In the genomic region with DNA sequence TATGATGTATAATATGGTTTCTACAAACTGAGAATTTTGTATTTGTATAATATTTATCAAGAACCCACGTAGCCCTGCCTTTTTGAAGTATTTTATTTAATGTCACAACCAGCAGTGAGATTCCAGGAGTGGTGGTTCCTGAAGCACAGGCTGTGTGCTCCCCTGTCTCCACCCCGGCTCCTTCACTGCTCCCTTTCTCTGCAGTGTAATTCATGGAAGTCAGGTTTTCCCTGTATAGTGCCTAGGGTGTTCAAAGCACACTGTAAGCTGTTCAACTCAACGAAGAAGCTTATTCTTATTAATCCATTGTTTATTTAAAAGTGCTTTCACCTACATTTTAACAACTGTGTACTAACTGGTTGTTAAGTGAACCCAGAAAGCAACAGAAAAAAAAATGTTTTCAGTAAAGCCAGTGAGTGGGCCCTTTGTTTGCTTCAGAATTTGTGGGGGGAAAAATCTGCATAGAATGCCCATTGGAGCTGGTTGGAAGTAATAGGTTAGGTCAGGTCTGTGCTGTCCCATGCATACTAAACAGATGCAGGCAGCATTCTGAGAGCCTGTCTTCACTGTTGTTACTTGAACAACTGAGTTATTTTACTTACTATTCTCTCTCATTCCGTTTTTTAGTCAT, we compare ENCODE assay signal across 15 mouse cellular contexts. TPM values are rescaled to one million over a fixed set of nuclear protein-coding genes. Genes with fewer than 3 reads are reported as not detected.
A peak's percentile ranks its signal among the peaks of the same experiment; 100 is the strongest.
DNase-seq lines count a peak whose midpoint lies in the region; ATAC-seq and TF ChIP-seq lines count a peak whose summit lies in the region.
"Had no signal": no experiment of that assay in that cellular context is flagged by ENCODE, and none has a peak within 500 bp of the region (broad histone marks: within the 10 kb centered on the region; RNA-seq: fewer than 3 reads in every experiment).

No protein-coding gene starts in this region.

- H3K9ac ChIP-seq in forebrain, embryonic 11.5 days (ENCODE audit: low read length), result no peak overlapping the region
- H3K9ac ChIP-seq in forebrain, embryonic 16.5 days (replicated peaks; ENCODE audit: low read depth, low read length), result no peak overlapping the region
- no peak overlapping the region for H3K9ac ChIP-seq in hindbrain, postnatal 0 days (replicated peaks; ENCODE audit: low read length)
- no peak overlapping the region for H3K9ac ChIP-seq in midbrain, postnatal 0 days (replicated peaks; ENCODE audit: low read length, poor library complexity, severe bottlenecking)
- H3K9ac ChIP-seq: limb, embryonic 15.5 days; lung, embryonic 14.5 days; stomach, embryonic 15.5 days had no signal

- ATAC-seq in forebrain, embryonic 11.5 days (replicated peaks; ENCODE audit: low FRiP score), result peak; percentile 84
- ATAC-seq in forebrain, embryonic 16.5 days, result peak; percentile 52
- ATAC-seq in hindbrain, postnatal 0 days, result peak; percentile 60; the same call in 1 of the 2 replicates
- peak; percentile 44; the same call in 1 of the 2 replicates for ATAC-seq in midbrain, postnatal 0 days (ENCODE audit: low FRiP score)
- ATAC-seq: inflammation-experienced regulatory T-cells, adult 6 months had no signal

- H3K4me3 ChIP-seq in forebrain, embryonic 11.5 days (ENCODE audit: low read depth, low read length), result no peak overlapping the region
- H3K4me3 ChIP-seq in forebrain, embryonic 16.5 days (replicated peaks; ENCODE audit: low read length), result no peak overlapping the region
- no peak overlapping the region for H3K4me3 ChIP-seq in hindbrain, postnatal 0 days (ENCODE audit: low read length)
- peak overlapping the region; percentile 2; the same call in 1 of the 2 replicates for H3K4me3 ChIP-seq in midbrain, postnatal 0 days (ENCODE audit: low read depth, low read length)
- H3K4me3 ChIP-seq: heart, adult 2 months; limb, embryonic 15.5 days; stomach, embryonic 15.5 days had no signal

- no peaks in the 10 kb centered on the region for H3K27me3 ChIP-seq in forebrain, embryonic 11.5 days (ENCODE audit: control insufficient read depth, insufficient read depth, low read length)
- H3K27me3 ChIP-seq in forebrain, embryonic 16.5 days (replicated peaks; ENCODE audit: control insufficient read depth, insufficient read depth, low read length), result no peaks in the 10 kb centered on the region
- no peaks in the 10 kb centered on the region for H3K27me3 ChIP-seq in hindbrain, postnatal 0 days (ENCODE audit: insufficient read depth, low read length)
- H3K27me3 ChIP-seq in midbrain, postnatal 0 days (ENCODE audit: insufficient read depth, low read length), result no peaks in the 10 kb centered on the region
- H3K27me3 ChIP-seq: limb, embryonic 15.5 days; stomach, embryonic 15.5 days had no signal

- H3K27ac ChIP-seq in forebrain, embryonic 11.5 days (ENCODE audit: low read depth, low read length), result peak overlapping the region; percentile 55; the same call in 1 of the 2 replicates
- H3K27ac ChIP-seq in forebrain, embryonic 16.5 days (ENCODE audit: low read length), result no peak overlapping the region
- H3K27ac ChIP-seq in hindbrain, postnatal 0 days, result peak overlapping the region; percentile 18; the same call in 1 of the 2 replicates
- peak overlapping the region; percentile 63; the same call in 1 of the 2 replicates for H3K27ac ChIP-seq in midbrain, postnatal 0 days (ENCODE audit: low read depth, low read length)
- H3K27ac ChIP-seq: heart, adult 2 months; limb, embryonic 15.5 days; stomach, embryonic 15.5 days had no signal

- no peaks in the 10 kb centered on the region for H3K9me3 ChIP-seq in forebrain, embryonic 11.5 days (ENCODE audit: control insufficient read depth, low read length)
- H3K9me3 ChIP-seq in forebrain, embryonic 16.5 days (ENCODE audit: control insufficient read depth, low read length), result no peaks in the 10 kb centered on the region
- H3K9me3 ChIP-seq in hindbrain, postnatal 0 days (ENCODE audit: low read length), result no peaks in the 10 kb centered on the region
- no peaks in the 10 kb centered on the region for H3K9me3 ChIP-seq in midbrain, postnatal 0 days (ENCODE audit: low read length)
- H3K9me3 ChIP-seq: G1E; limb, embryonic 15.5 days; stomach, embryonic 15.5 days had no signal

- no peaks in the 10 kb centered on the region for H3K36me3 ChIP-seq in forebrain, embryonic 11.5 days (ENCODE audit: control insufficient read depth, insufficient read depth, low read length)
- H3K36me3 ChIP-seq in forebrain, embryonic 16.5 days (ENCODE audit: control insufficient read depth, insufficient read depth), result no peaks in the 10 kb centered on the region
- H3K36me3 ChIP-seq in hindbrain, postnatal 0 days (ENCODE audit: insufficient read depth, low read length), result 0 out of 2 replicates have a peak, but pooled peaks cover 3% of the 10 kb centered on the region
- no peaks in the 10 kb centered on the region for H3K36me3 ChIP-seq in midbrain, postnatal 0 days (ENCODE audit: insufficient read depth, low read length)
- H3K36me3 ChIP-seq: stomach, embryonic 15.5 days had no signal

- no peak for TF ChIP-seq CTCF in hindbrain, postnatal 0 days (IDR thresholded peaks at IDR 0.05; ENCODE audit: low read depth)
- TF ChIP-seq CTCF in midbrain, postnatal 0 days (IDR thresholded peaks at IDR 0.05), result no peak

- no peak for DNase-seq in forebrain, embryonic 11.5 days (ENCODE audit: low spot score)
- DNase-seq in hindbrain, postnatal 0 days (ENCODE audit: low spot score), result no peak
- no peak for DNase-seq in midbrain, postnatal 0 days (ENCODE audit: low spot score)
- no peak for DNase-seq in heart, adult 11 months
- DNase-seq in ovary, postnatal 36 days (ENCODE audit: low spot score), result no peak
- no peak for DNase-seq in spleen, postnatal 14 days (ENCODE audit: low spot score in 2 of 2)
- DNase-seq: adrenal gland, adult 2 months; cerebellum, adult 2 months; heart, adult 2 months; lung, embryonic 14.5 days had no signal

- H3K4me1 ChIP-seq in forebrain, embryonic 11.5 days (replicated peaks; ENCODE audit: control insufficient read depth, insufficient read depth, low read length), result 0 out of 2 replicates have a peak, but pooled peaks cover 2% of the 10 kb centered on the region
- peaks cover 6% of the 10 kb centered on the region for H3K4me1 ChIP-seq in forebrain, embryonic 16.5 days (replicated peaks; ENCODE audit: control insufficient read depth, insufficient read depth, low read length)
- H3K4me1 ChIP-seq in hindbrain, postnatal 0 days (ENCODE audit: insufficient read depth, low read length), result no peaks in the 10 kb centered on the region
- H3K4me1 ChIP-seq in midbrain, postnatal 0 days (ENCODE audit: insufficient read depth, low read length), result no peaks in the 10 kb centered on the region; the same call in 1 of the 2 replicates
- H3K4me1 ChIP-seq: limb, embryonic 15.5 days; stomach, embryonic 15.5 days had no signal

- WGBS in forebrain, embryonic 11.5 days, result 67% methylated on average over 4 of the region's 4 CpGs
- 54% methylated on average over 4 of the region's 4 CpGs for WGBS in forebrain, embryonic 16.5 days
- 53% methylated on average over 4 of the region's 4 CpGs for WGBS in hindbrain, postnatal 0 days
- WGBS in midbrain, postnatal 0 days, result 46% methylated on average over 4 of the region's 4 CpGs

- H3K4me2 ChIP-seq in forebrain, embryonic 11.5 days (ENCODE audit: low read depth, low read length, severe bottlenecking), result no peak overlapping the region
- no peak overlapping the region for H3K4me2 ChIP-seq in forebrain, embryonic 16.5 days (ENCODE audit: low read length)
- H3K4me2 ChIP-seq in hindbrain, postnatal 0 days (ENCODE audit: low read depth, low read length), result peak overlapping the region; percentile 38
- H3K4me2 ChIP-seq in midbrain, postnatal 0 days (ENCODE audit: low read depth, low read length, poor library complexity, severe bottlenecking), result peak overlapping the region; percentile 40
- H3K4me2 ChIP-seq: limb, embryonic 15.5 days; lung, embryonic 14.5 days; stomach, embryonic 15.5 days had no signal

RNA-seq across cellular contexts. Expression of a gene that starts 25.5 kb away (rescaled TPM):
- polyA plus RNA-seq in forebrain, embryonic 11.5 days (2014; fragmentation: Nextera tagmentation; extraction: Ambion mirVana), result 58.8 and 60.3 TPM in 2 replicates
- polyA plus RNA-seq in forebrain, embryonic 16.5 days (2015; fragmentation: Nextera tagmentation; extraction: Ambion mirVana), result 33.5 and 35.8 TPM in 2 replicates
- total RNA-seq in hindbrain, postnatal 0 days (2014; rRNA removed), result 21.2 and 27.8 TPM in 2 replicates
- polyA plus RNA-seq in hindbrain, postnatal 0 days (2015; fragmentation: Nextera tagmentation; extraction: Ambion mirVana), result 33.6 and 36.9 TPM in 2 replicates
- 32.2 and 43.2 TPM in 2 replicates for total RNA-seq in midbrain, postnatal 0 days (2014; rRNA removed)
- 33.2 and 35.8 TPM in 2 replicates for polyA plus RNA-seq in midbrain, postnatal 0 days (2015; fragmentation: Nextera tagmentation; extraction: Ambion mirVana)

Comparison
In these comparisons a context has a peak if more than half of its experiments do, and no peak if none do; other contexts are left out.
1. H3K4me2 ChIP-seq: peak in hindbrain, postnatal 0 days (single experiment) and midbrain, postnatal 0 days (single experiment); none in forebrain, embryonic 11.5 days (single experiment) and forebrain, embryonic 16.5 days (single experiment).
2. Peak in every context shown above with its lines, with median percentiles within 50 percentile points of each other: ATAC-seq.